Mouse (Mus musculus): ENCODE results near the gene Coro1b.

GRCm38 (mm10) chr19:4117006-4117405, 31.4 kb upstream of the Coro1b start:
- TF ChIP-seq MAX (IDR thresholded peaks at IDR 0.05; ENCODE audit: low read depth) = no peak
- no peak for TF ChIP-seq MYOG (IDR thresholded peaks at IDR 0.05; ENCODE audit: control insufficient read depth in 1 of 3, insufficient read depth in 1 of 3, insufficient read length in 2 of 3, low read depth in 2 of 3)
- TF ChIP-seq POLR2AphosphoS2 (IDR thresholded peaks at IDR 0.05; ENCODE audit: insufficient read length, low read depth) = no peak
- TF ChIP-seq POLR2A (IDR thresholded peaks at IDR 0.05; ENCODE audit: insufficient read length, low read depth) = no peak
- no peak for TF ChIP-seq CEBPB (IDR thresholded peaks at IDR 0.05; ENCODE audit: insufficient read depth, poor library complexity, severe bottlenecking)
- TF ChIP-seq E2F4 (IDR thresholded peaks at IDR 0.05; ENCODE audit: insufficient read depth) = no peak
- TF ChIP-seq TCF12 (IDR thresholded peaks at IDR 0.05; ENCODE audit: insufficient read depth, poor library complexity, severe bottlenecking) = no peak
- no peak for TF ChIP-seq USF1 (IDR thresholded peaks at IDR 0.05; ENCODE audit: low read depth)
- TF ChIP-seq TCF3 (IDR thresholded peaks at IDR 0.05; ENCODE audit: insufficient read length, low read depth) = no peak

Measured in myocyte (in vitro differentiated cells).